Mouse (Mus musculus) liver, postnatal 0 days (tissue): ENCODE measurements at regions not wholly inside any gene's neighbourhood (a gene's known extent, or its start where the extent isn't known, plus 50 kb on each side); places are given as distances from the start of the nearest gene placed in this dataset.

Source experiments
- ATAC-seq: fragments of 200-750 bp; cut with Nextera tagmentation; 2 replicates; pipeline ENCODE4 v1.8.0; 2017; ENCODE audit warnings: mild to moderate bottlenecking, moderate library complexity
- DNase-seq: peaks from one replicate; pipeline ENCODE4 v3.0.0-alpha.2; 2016
- H3K27ac ChIP-seq: fragments of 300-500 bp; sonication (generic); 2 replicates; pipeline ENCODE4 v1.5.1; 2014; ENCODE audit warnings: antibody characterized with exemption, moderate library complexity, mild to moderate bottlenecking, low read depth
- H3K27me3 ChIP-seq: fragments of 300-500 bp; sonication (generic); 2 replicates; pipeline ENCODE4 v1.6.1; 2014; ENCODE audit warnings: low read length, control low read depth, mixed read lengths; ENCODE audit not compliant: insufficient read depth
- H3K36me3 ChIP-seq: fragments of 300-500 bp; sonication (generic); replicated peaks from 2 replicates; pipeline ENCODE4 v1.6.1; 2014; ENCODE audit warnings: mild to moderate bottlenecking, control low read depth, low read length, moderate library complexity, mixed read lengths; ENCODE audit not compliant: insufficient read depth
- H3K4me1 ChIP-seq: fragments of 300-500 bp; sonication (generic); 2 replicates; pipeline ENCODE4 v1.6.1; 2014; ENCODE audit warnings: antibody characterized with exemption, mild to moderate bottlenecking, control low read depth; ENCODE audit not compliant: insufficient read depth
- H3K4me2 ChIP-seq: fragments of 300-500 bp; sonication (generic); 2 replicates; pipeline ENCODE4 v1.6.1; 2014; ENCODE audit warnings: low read depth, mild to moderate bottlenecking, low read length, moderate library complexity, mixed read lengths
- H3K4me3 ChIP-seq: fragments of 300-500 bp; sonication (generic); 2 replicates; pipeline ENCODE4 v1.5.1; 2014; ENCODE audit warnings: low read depth, low read length
- H3K9ac ChIP-seq: fragments of 300-500 bp; sonication (generic); replicated peaks from 2 replicates; pipeline ENCODE4 v1.6.1; 2014; ENCODE audit warnings: mild to moderate bottlenecking, moderate library complexity
- H3K9me3 ChIP-seq: fragments of 300-500 bp; sonication (generic); 2 replicates; pipeline ENCODE4 v1.6.1; 2016; ENCODE audit warnings: mild to moderate bottlenecking, control low read depth, low read length, mixed read lengths
- CTCF ChIP-seq: sonication (generic); IDR thresholded peaks from 2 replicates; pipeline ENCODE4 v1.5.1; 2016; ENCODE audit warnings: antibody characterized with exemption, low read depth
- EP300 ChIP-seq: IDR thresholded peaks from 2 replicates; pipeline ENCODE4 v1.6.1; 2016; ENCODE audit warnings: antibody characterized with exemption, low read depth, mild to moderate bottlenecking
- WGBS: fragments of 180-500 bp; shearing (Covaris S2); extraction: QIAGEN DNeasy Blood & Tissue Kit; methylation state at CpG from one replicate; pipeline ENCODE4 v1.1.7; 2014; ENCODE audit not compliant: insufficient replicate concordance; 5-methylcytosine and 5-hydroxymethylcytosine counted together

DNA sequence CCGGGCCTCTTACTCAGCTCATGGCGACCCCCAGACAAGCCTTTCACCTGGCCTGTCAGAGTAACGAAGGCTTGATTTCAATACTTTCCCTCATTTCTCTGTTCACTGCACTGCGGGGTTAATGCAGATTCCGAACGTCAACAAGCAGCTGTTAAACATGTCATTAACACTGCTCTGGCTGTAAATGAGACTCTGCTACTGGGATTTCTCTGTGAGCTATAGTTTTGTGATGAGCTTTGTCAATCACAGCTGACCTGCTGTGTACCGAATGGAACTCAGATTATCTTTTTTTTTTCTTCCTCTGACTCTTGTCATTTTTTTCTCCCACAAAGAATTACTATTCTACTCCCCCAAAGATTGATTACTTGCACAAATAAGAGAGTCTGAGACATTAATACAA, 137.8 kb downstream of the Tmem182 start:
- Histone ChIP-seq H3K4me3 (no peak overlapping the region), H3K4me2 (no peak overlapping the region), H3K27me3 (no peaks in the 10 kb centered on the region), H3K9me3 (no peaks in the 10 kb centered on the region), H3K27ac (no peak overlapping the region), H3K9ac (no peak overlapping the region), H3K4me1 (no peaks in the 10 kb centered on the region), H3K36me3 (no peaks in the 10 kb centered on the region)
- ATAC-seq (no peak), DNase-seq (no peak)
- TF ChIP-seq CTCF (no peak), EP300 (no peak)
- 64% methylated on average over 7 of the region's 7 CpGs for WGBS

DNA sequence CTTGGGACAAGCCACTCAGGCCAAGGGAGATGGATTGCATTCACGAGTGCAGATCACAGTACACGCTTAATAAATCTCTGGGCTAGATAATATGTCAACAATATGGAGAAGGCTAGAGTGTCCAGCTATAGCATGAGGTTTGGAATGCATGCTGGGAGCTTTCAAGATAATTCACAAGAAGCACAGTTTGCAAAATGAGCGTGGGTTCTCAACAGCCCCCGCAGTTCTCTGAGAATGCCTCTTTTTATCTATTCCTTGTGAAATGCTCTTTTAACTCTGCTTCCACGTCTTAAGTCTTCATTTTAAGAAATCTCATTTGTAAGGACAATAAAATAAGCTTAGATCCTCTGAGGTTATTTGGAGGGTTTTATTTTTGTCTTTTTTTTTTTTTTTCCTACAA, 145.2 kb downstream of the Tmem182 start:
- H3K4me1 ChIP-seq = no peaks in the 10 kb centered on the region
- no peaks in the 10 kb centered on the region for H3K9me3 ChIP-seq
- H3K36me3 ChIP-seq = no peaks in the 10 kb centered on the region
- TF ChIP-seq CTCF (no peak), EP300 (no peak)
- no peak overlapping the region for H3K4me2 ChIP-seq
- H3K4me3 ChIP-seq = no peak overlapping the region
- no peak overlapping the region for H3K27ac ChIP-seq
- ATAC-seq = no peak
- no peak overlapping the region for H3K9ac ChIP-seq
- 72% methylated on average over 5 of the region's 5 CpGs for WGBS
- H3K27me3 ChIP-seq = no peaks in the 10 kb centered on the region
- no peak for DNase-seq

DNA sequence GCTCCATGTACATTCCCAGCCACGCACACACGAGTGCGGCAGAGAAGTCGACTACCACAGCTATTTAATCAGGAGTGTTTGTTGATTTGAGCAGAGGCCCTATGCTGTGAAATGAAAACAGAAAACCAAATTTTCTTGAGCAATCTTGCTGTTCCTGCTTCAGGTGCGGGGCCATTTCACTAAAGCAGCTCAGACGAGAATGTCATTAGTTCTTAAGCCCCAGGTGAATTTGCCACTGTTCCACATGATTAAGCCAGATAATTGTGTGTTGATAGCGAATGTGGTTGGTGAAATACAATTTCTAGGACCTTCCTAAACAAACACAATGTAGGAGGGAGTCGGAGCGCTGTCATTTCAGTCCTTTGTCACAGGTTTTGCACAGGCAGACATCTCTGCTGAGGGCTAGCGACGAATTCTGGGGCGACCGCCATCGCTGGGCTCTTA, 149.3 kb downstream of the Tmem182 start:
- Histone ChIP-seq H3K27ac (no peak overlapping the region), H3K9me3 (no peaks in the 10 kb centered on the region), H3K4me3 (no peak overlapping the region), H3K9ac (no peak overlapping the region), H3K27me3 (no peaks in the 10 kb centered on the region), H3K36me3 (no peaks in the 10 kb centered on the region), H3K4me2 (no peak overlapping the region), H3K4me1 (no peaks in the 10 kb centered on the region)
- no peak for ATAC-seq
- 84% methylated on average over 14 of the region's 14 CpGs for WGBS
- DNase-seq = no peak
- TF ChIP-seq CTCF = no peak
- TF ChIP-seq EP300 = no peak

DNA sequence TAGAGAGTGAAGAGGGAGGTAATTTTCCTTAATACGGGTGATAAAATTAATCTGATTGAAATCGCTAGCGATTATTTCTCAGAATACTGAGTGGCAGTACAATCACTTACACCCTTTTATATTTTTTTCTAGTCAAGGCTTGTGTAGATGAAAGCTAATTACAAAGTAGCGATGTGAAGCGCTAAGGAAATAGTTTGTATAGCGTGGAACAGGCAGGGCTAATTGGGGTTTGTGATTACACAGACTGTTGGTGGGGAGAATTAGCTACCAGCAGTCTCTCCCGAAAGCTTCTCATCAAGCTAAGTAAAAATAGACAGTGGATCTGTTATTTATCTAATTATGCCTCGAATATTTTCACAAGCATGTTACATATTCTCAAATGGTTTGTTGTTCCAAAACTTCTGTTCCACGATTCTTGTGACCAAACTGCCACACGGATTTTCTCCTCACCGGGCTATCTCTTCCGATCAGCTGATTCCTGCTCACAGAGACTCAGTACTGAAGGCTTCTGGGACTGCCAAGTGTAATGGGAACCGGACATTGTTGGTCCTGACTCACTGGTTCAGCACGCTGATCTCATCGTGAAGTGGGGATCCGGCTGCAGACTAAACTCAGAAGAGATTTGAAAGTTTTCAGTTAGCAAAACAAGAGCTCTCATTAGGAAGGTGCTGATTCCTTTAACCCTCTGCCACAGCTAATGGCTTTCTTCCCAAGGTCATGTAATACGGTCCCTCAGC, 162.5 kb downstream of the Tmem182 start:
- no peak overlapping the region for H3K9ac ChIP-seq
- H3K27ac ChIP-seq = no peak overlapping the region
- WGBS = 65% methylated on average over 17 of the region's 17 CpGs
- no peaks in the 10 kb centered on the region for H3K4me1 ChIP-seq
- no peak for TF ChIP-seq EP300
- no peak for TF ChIP-seq CTCF
- H3K27me3 ChIP-seq = no peaks in the 10 kb centered on the region
- ATAC-seq (no peak), DNase-seq (no peak)
- H3K9me3 ChIP-seq = no peaks in the 10 kb centered on the region
- no peak overlapping the region for H3K4me2 ChIP-seq
- H3K4me3 ChIP-seq = no peak overlapping the region
- H3K36me3 ChIP-seq = no peaks in the 10 kb centered on the region

DNA sequence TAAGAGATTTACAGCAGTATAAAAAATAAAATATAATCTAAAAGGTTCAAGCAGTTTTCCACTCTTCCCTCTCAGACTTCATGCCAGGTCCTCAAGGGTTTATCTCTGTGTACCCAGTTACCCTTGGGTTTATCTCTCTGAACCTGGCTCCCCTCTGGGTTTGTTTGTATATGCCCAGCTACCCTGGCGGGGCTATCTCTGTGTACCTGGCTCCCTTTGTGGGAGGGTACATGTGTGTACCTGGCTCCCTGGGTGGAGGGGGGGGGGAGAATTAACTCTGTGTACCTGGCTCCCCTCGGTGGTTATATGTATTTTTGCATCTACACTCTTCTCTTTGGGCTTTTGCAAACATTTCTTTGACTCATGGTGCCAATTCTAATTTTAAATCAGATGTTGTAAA, 178.4 kb downstream of the Tmem182 start:
- Histone ChIP-seq H3K27ac (no peak overlapping the region), H3K36me3 (no peaks in the 10 kb centered on the region), H3K9ac (no peak overlapping the region), H3K27me3 (no peaks in the 10 kb centered on the region), H3K4me1 (no peaks in the 10 kb centered on the region), H3K4me3 (no peak overlapping the region), H3K4me2 (no peak overlapping the region), H3K9me3 (no peaks in the 10 kb centered on the region)
- no peak for DNase-seq
- ATAC-seq = no peak
- no peak for TF ChIP-seq EP300
- WGBS = 36% methylated on average over 2 of the region's 2 CpGs

DNA sequence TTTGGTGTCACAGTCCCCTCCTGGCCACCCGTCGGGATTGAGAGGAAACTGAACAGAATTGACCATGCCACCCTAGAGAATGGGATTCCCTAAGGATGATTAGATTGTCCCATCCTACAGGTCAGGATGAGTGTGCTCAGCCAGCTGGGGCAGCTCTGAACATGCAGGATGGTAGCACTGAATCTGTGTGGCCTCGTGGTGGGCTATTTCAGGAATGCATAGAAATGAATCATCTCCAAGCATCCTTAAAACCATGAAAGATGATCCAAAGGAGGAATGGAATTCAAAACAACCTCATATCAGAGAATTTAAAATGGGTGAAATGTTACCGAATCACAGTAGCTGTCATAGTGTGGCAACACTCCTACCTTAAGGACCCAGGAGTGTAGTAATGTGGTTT, 187.9 kb downstream of the Tmem182 start:
- WGBS = 72% methylated on average over 4 of the region's 4 CpGs
- H3K4me1 ChIP-seq = no peaks in the 10 kb centered on the region
- TF ChIP-seq CTCF (no peak), EP300 (no peak)
- H3K4me3 ChIP-seq = no peak overlapping the region
- DNase-seq (no peak), ATAC-seq (no peak)
- no peaks in the 10 kb centered on the region for H3K36me3 ChIP-seq
- H3K9ac ChIP-seq = no peak overlapping the region
- no peaks in the 10 kb centered on the region for H3K9me3 ChIP-seq
- no peak overlapping the region for H3K27ac ChIP-seq
- no peaks in the 10 kb centered on the region for H3K27me3 ChIP-seq
- no peak overlapping the region for H3K4me2 ChIP-seq
